ENCODE assay signal across 27 mouse cellular contexts in genomic region chr4:47493456-47493855, GRCm38 (mm10).
"Had no signal": no experiment of that assay in that cellular context is flagged by ENCODE, and none has a peak within 500 bp of the region (broad histone marks: within the 10 kb centered on the region; RNA-seq: fewer than 3 reads in every experiment).

No protein-coding gene starts in this region.

- H3K9me3 ChIP-seq: embryonic facial prominence, embryonic 10.5 days; embryonic facial prominence, embryonic 12.5 days; embryonic facial prominence, embryonic 13.5 days; embryonic facial prominence, embryonic 15.5 days; forebrain, embryonic 10.5 days; forebrain, embryonic 12.5 days; forebrain, embryonic 13.5 days; forebrain, embryonic 15.5 days had no signal

- DNase-seq: cerebellum, adult 2 months; cerebellum, adult 8-10 months; cerebellum, adult 9-10 months; cerebellum, adult 9-11 months; cerebellum, postnatal 10 days; cerebellum, postnatal 14 days; cerebellum, postnatal 25 days; cerebellum, postnatal 36 days; embryo, embryonic 11 days; forebrain, postnatal 0 days; gastrocnemius, postnatal 10 days; gastrocnemius, postnatal 14 days; gastrocnemius, postnatal 25 days; gastrocnemius, postnatal 36 days; heart, adult 11 months; heart, adult 18-20 months; heart, adult 2 months had no signal

- H3K4me1 ChIP-seq: embryonic facial prominence, embryonic 15.5 days had no signal

- ATAC-seq: forebrain, embryonic 15.5 days; forebrain, embryonic 16.5 days; forebrain, postnatal 0 days had no signal

- H3K9ac ChIP-seq: embryonic facial prominence, embryonic 12.5 days; embryonic facial prominence, embryonic 13.5 days; embryonic facial prominence, embryonic 15.5 days; forebrain, embryonic 12.5 days; forebrain, embryonic 13.5 days; forebrain, embryonic 15.5 days; forebrain, postnatal 0 days had no signal

- H3K27me3 ChIP-seq: embryonic facial prominence, embryonic 12.5 days; embryonic facial prominence, embryonic 13.5 days; embryonic facial prominence, embryonic 15.5 days; forebrain, embryonic 12.5 days; forebrain, embryonic 13.5 days; forebrain, embryonic 15.5 days had no signal

- H3K4me3 ChIP-seq: embryonic facial prominence, embryonic 10.5 days; embryonic facial prominence, embryonic 12.5 days; embryonic facial prominence, embryonic 13.5 days; embryonic facial prominence, embryonic 15.5 days; erythroblast, embryonic 14.5 days; forebrain, embryonic 10.5 days; forebrain, embryonic 12.5 days; forebrain, embryonic 13.5 days; forebrain, embryonic 15.5 days; heart, adult 2 months had no signal

- H3K36me3 ChIP-seq: embryonic facial prominence, embryonic 10.5 days; embryonic facial prominence, embryonic 12.5 days; embryonic facial prominence, embryonic 13.5 days; embryonic facial prominence, embryonic 15.5 days; forebrain, embryonic 10.5 days; forebrain, embryonic 12.5 days; forebrain, embryonic 15.5 days had no signal

- H3K4me2 ChIP-seq: embryonic facial prominence, embryonic 12.5 days; embryonic facial prominence, embryonic 13.5 days; embryonic facial prominence, embryonic 15.5 days; forebrain, embryonic 12.5 days; forebrain, embryonic 13.5 days; forebrain, embryonic 15.5 days had no signal

- H3K27ac ChIP-seq: embryonic facial prominence, embryonic 10.5 days; embryonic facial prominence, embryonic 12.5 days; embryonic facial prominence, embryonic 13.5 days; embryonic facial prominence, embryonic 15.5 days; forebrain, embryonic 10.5 days; forebrain, embryonic 12.5 days; forebrain, embryonic 13.5 days; forebrain, embryonic 15.5 days; heart, adult 2 months had no signal
